Mouse (Mus musculus) MEL-GATA-1-ER (cell line): ENCODE measurements around the gene Foxs1.

Experiments used
- DNase-seq: peaks from one replicate; pipeline ENCODE4 v3.0.0-alpha.2; 2012; ENCODE audit warnings: low read depth; ENCODE audit errors: extremely low read depth

Gene Foxs1

GRCm38 (mm10) chr2:152904127-152904643 is 28.8 kb downstream of the Foxs1 start:
- DNase-seq, result peak; percentile 12

- no peak for DNase-seq
These were observed 29.4 kb downstream of the Foxs1 start for GRCm38 (mm10) chr2:152903586-152903985.

GRCm38 (mm10) chr2:152902658-152903057 is 30.4 kb downstream of the Foxs1 start:
- DNase-seq, result no peak

- no peak for DNase-seq
These were observed 31.7 kb downstream of the Foxs1 start for GRCm38 (mm10) chr2:152901296-152901695.

- DNase-seq, result no peak
These were observed 34.0 kb downstream of the Foxs1 start for GRCm38 (mm10) chr2:152899011-152899410.

- DNase-seq, result no peak
These were observed 36.1 kb downstream of the Foxs1 start for GRCm38 (mm10) chr2:152896926-152897325.

- DNase-seq, result no peak
These were observed 37.2 kb downstream of the Foxs1 start for GRCm38 (mm10) chr2:152895834-152896233.

- no peak for DNase-seq
These were observed 44.2 kb downstream of the Foxs1 start for GRCm38 (mm10) chr2:152888774-152889173.

GRCm38 (mm10) chr2:152887230-152887629 is 45.8 kb downstream of the Foxs1 start:
- DNase-seq, result no peak

GRCm38 (mm10) chr2:152884101-152884645 is 48.8 kb downstream of the Foxs1 start:
- no peak for DNase-seq
